Mouse (Mus musculus) CH12.LX (cell line): ENCODE results near the gene Tmem43. TPM values are rescaled to one million over a fixed set of nuclear protein-coding genes. Genes with fewer than 3 reads are reported as not detected.
A peak's percentile ranks its signal among the peaks of the same experiment; 100 is the strongest.

Experiments
- DNase-seq: peaks from one replicate; pipeline ENCODE4 v3.0.0-alpha.2; 2013; ENCODE audit errors: extremely low read depth
- H3K27ac ChIP-seq: 2 replicates; pipeline ENCODE4 v1.5.1; 2012; ENCODE audit warnings: low read depth, mild to moderate bottlenecking, control low read depth, moderate library complexity; ENCODE audit not compliant: insufficient read depth
- H3K27me3 ChIP-seq: replicated peaks from 2 replicates; pipeline ENCODE3; 2012; ENCODE audit warnings: inconsistent platforms
- H3K36me3 ChIP-seq, 2 experiments: replicated peaks in 1 of 2; 2 replicates each; pipeline versions ENCODE3 to v1.6.1; 2012; ENCODE audit warnings: inconsistent platforms in 1 of 2, low read length in 1 of 2, mild to moderate bottlenecking in 1 of 2, mixed read lengths in 1 of 2, moderate library complexity in 1 of 2; ENCODE audit not compliant: control insufficient read depth in 1 of 2, insufficient read depth in 1 of 2
- H3K4me1 ChIP-seq, 2 experiments: 2 replicates each; pipeline ENCODE4 v1.6.1; 2012; ENCODE audit warnings: inconsistent platforms in 1 of 2, moderate library complexity in 1 of 2; ENCODE audit not compliant: insufficient read depth in 2 of 2, control insufficient read depth in 1 of 2
- H3K4me2 ChIP-seq: 2 replicates; pipeline ENCODE4 v1.6.1; 2012; ENCODE audit warnings: low read depth, mild to moderate bottlenecking, control low read depth; ENCODE audit not compliant: poor library complexity, insufficient read depth, severe bottlenecking
- H3K4me3 ChIP-seq, 3 experiments: fragments of 150-350 bp in 1 of 3; sonication (generic) in 1 of 3; replicated peaks in 1 of 3; 2 replicates each; pipeline versions ENCODE3 to v1.5.1; 2011 to 2012; ENCODE audit warnings: low read depth in 2 of 3, low read length in 2 of 3, mild to moderate bottlenecking in 2 of 3, moderate library complexity in 2 of 3, control low read depth in 1 of 3, improper control_type of control experiment in 1 of 3, inconsistent platforms in 1 of 3, mixed read lengths in 1 of 3; ENCODE audit not compliant: poor library complexity in 1 of 3
- H3K79me2 ChIP-seq: replicated peaks from 2 replicates; pipeline ENCODE4 v1.6.1; 2012; ENCODE audit warnings: mild to moderate bottlenecking, moderate library complexity; ENCODE audit not compliant: control insufficient read depth, poor library complexity, insufficient read depth, severe bottlenecking; ENCODE audit errors: extremely low read depth
- H3K9ac ChIP-seq: 2 replicates; pipeline ENCODE4 v1.6.1; 2012; ENCODE audit warnings: low read depth, mild to moderate bottlenecking, control low read depth, moderate library complexity; ENCODE audit not compliant: insufficient read depth
- H3K9me3 ChIP-seq: replicated peaks from 2 replicates; pipeline ENCODE3; 2012; ENCODE audit warnings: low read length, inconsistent platforms, mixed read lengths
- BHLHE40 ChIP-seq: IDR thresholded peaks from 2 replicates; pipeline ENCODE4 v1.6.1; 2011; ENCODE audit warnings: mild to moderate bottlenecking, low read depth, low read length, improper control_type of control experiment
- E2F4 ChIP-seq: IDR thresholded peaks from 2 replicates; pipeline ENCODE4 v1.6.1; 2011; ENCODE audit warnings: low read depth, low read length, improper control_type of control experiment; ENCODE audit not compliant: insufficient replicate concordance
- GABPA ChIP-seq: IDR thresholded peaks from 2 replicates; pipeline ENCODE4 v1.6.1; 2012; ENCODE audit warnings: low read depth, low read length, improper control_type of control experiment, inconsistent platforms; ENCODE audit not compliant: insufficient replicate concordance
- HCFC1 ChIP-seq: IDR thresholded peaks from 2 replicates; pipeline ENCODE4 v1.6.1; 2012; ENCODE audit warnings: low read depth, mild to moderate bottlenecking, inconsistent platforms, low read length, improper control_type of control experiment
- KAT2A ChIP-seq: IDR thresholded peaks from 2 replicates; pipeline ENCODE4 v1.6.1; 2012; ENCODE audit warnings: low read length, improper control_type of control experiment, inconsistent platforms; ENCODE audit not compliant: insufficient replicate concordance
- MAFK ChIP-seq: IDR thresholded peaks from 2 replicates; pipeline ENCODE4 v1.6.1; 2011; ENCODE audit warnings: low read length, improper control_type of control experiment; ENCODE audit not compliant: insufficient replicate concordance
- MAX ChIP-seq: IDR thresholded peaks from 2 replicates; pipeline ENCODE4 v1.6.1; 2011; ENCODE audit warnings: low read length, improper control_type of control experiment
- MAZ ChIP-seq: IDR thresholded peaks from 2 replicates; pipeline ENCODE4 v1.6.1; 2012; ENCODE audit warnings: low read depth, mild to moderate bottlenecking, inconsistent platforms, low read length, improper control_type of control experiment, moderate library complexity
- MEF2A ChIP-seq: IDR thresholded peaks from 2 replicates; pipeline ENCODE4 v1.6.1; 2014; ENCODE audit warnings: low read depth, mild to moderate bottlenecking, inconsistent platforms, low read length, improper control_type of control experiment, borderline replicate concordance
- MYC ChIP-seq: IDR thresholded peaks from 2 replicates; pipeline ENCODE4 v1.6.1; 2011; ENCODE audit warnings: low read depth, mild to moderate bottlenecking, improper control_type of control experiment, low read length
- NELFE ChIP-seq: IDR thresholded peaks from 2 replicates; pipeline ENCODE4 v1.6.1; 2011; ENCODE audit warnings: low read depth, low read length, improper control_type of control experiment
- NRF1 ChIP-seq: IDR thresholded peaks from 2 replicates; pipeline ENCODE4 v1.6.1; 2014; ENCODE audit warnings: low read depth, mild to moderate bottlenecking, inconsistent platforms, low read length, improper control_type of control experiment, moderate library complexity
- POLR2AphosphoS2 ChIP-seq: IDR thresholded peaks from 2 replicates; pipeline ENCODE4 v1.6.1; 2011; ENCODE audit warnings: low read depth, low read length, improper control_type of control experiment
- SIN3A ChIP-seq: IDR thresholded peaks from 2 replicates; pipeline ENCODE4 v1.6.1; 2012; ENCODE audit warnings: low read length, improper control_type of control experiment, inconsistent platforms
- SMC3 ChIP-seq: IDR thresholded peaks from 2 replicates; pipeline ENCODE4 v1.6.1; 2011; ENCODE audit warnings: low read depth, low read length, improper control_type of control experiment
- TBP ChIP-seq: conservative IDR thresholded peaks from 2 replicates; pipeline ENCODE4 v1.6.1; 2011; ENCODE audit warnings: low read depth, low read length, improper control_type of control experiment
- TCF12 ChIP-seq: IDR thresholded peaks from 2 replicates; pipeline ENCODE4 v1.6.1; 2014; ENCODE audit warnings: low read depth, mild to moderate bottlenecking, inconsistent platforms, low read length, improper control_type of control experiment
- UBTF ChIP-seq: IDR thresholded peaks from 2 replicates; pipeline ENCODE4 v1.6.1; 2012; ENCODE audit warnings: low read depth, mild to moderate bottlenecking, inconsistent platforms, low read length, improper control_type of control experiment, moderate library complexity
- USF2 ChIP-seq: conservative IDR thresholded peaks from 2 replicates; pipeline ENCODE4 v1.6.1; 2011; ENCODE audit warnings: low read depth, low read length, improper control_type of control experiment
- ZC3H11A ChIP-seq: IDR thresholded peaks from 2 replicates; pipeline ENCODE4 v1.6.1; 2012; ENCODE audit warnings: low read depth, mild to moderate bottlenecking, inconsistent platforms, low read length, improper control_type of control experiment
- ZNF384 ChIP-seq: IDR thresholded peaks from 2 replicates; pipeline ENCODE4 v1.6.1; 2012; ENCODE audit warnings: low read depth, low read length, improper control_type of control experiment, inconsistent platforms
- dilution Hi-C: fragments of 300-500 bp; cut with MboI; formaldehyde crosslinking; loops from 2 replicates; pipeline ENCODE4 v1.14.3; 2020; ENCODE audit warnings: low sequenced_read_pairs; ENCODE audit not compliant: extremely low pct_unique_long_range_greater_than_20kb, extremely low pct_ligation_motif_present
- in situ Hi-C: fragments of 300-500 bp; cut with MboI; formaldehyde crosslinking; loops from 3 replicates; pipeline ENCODE4 v1.14.3; 2019; ENCODE audit warnings: low sequenced_read_pairs, low pct_ligation_motif_present, low pct_unique_long_range_greater_than_20kb, mixed read lengths
- polyA plus RNA-seq: library from polyadenylated mRNA; unstranded; fragments of >175 nt; gene quantifications from 2 replicates; pipeline ENCODE4 v1.2.1, GENCODE M21; 2012; ENCODE audit warnings: low read depth; ENCODE audit not compliant: insufficient read length
- total RNA-seq, 2 experiments: library from RNA; depleted of rRNA; stranded (reverse); fragments of 300-350 nt in 1 of 2; fragments of >200 nt in 1 of 2; gene quantifications; 2 replicates each; pipeline ENCODE4 v1.2.3; 2012 to 2014

Tmem43 gene
- total and polyA plus RNA-seq, 3 experiments = 19.2 to 29.7 (median 25.0) TPM

DNA sequence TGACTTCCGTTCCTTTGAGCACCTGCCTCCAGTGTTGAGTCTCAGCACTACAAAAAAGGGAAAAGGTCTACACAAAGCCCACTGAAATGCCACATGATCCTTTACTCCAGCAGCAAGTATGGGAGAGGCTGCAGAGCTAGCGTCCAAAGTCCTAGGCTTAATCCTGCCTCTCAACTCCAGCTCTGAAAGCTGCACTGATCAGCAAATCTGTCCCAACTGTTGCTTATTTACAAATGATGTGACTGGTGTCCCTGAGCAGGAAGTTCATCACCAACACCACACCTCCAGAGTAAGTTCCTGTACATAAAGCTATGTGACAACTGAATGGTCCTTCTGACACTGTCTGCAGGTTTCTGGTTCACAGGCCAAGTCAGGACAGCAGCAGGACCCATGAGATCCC lies 7.7 kb upstream of the Tmem43 start:
- no peak for TF ChIP-seq GABPA
- no peak for TF ChIP-seq POLR2AphosphoS2
- TF ChIP-seq NELFE = no peak
- no peak for TF ChIP-seq TBP
- peaks cover 25% of the 10 kb centered on the region for H3K79me2 ChIP-seq
- DNase-seq = no peak
- H3K36me3 ChIP-seq = peaks cover 52 to 80% of the 10 kb centered on the region in 2 experiments
- peaks cover 0 to 24% of the 10 kb centered on the region in 2 experiments; a peak in 2 of 4 replicates for H3K4me1 ChIP-seq
- no peaks in the 10 kb centered on the region for H3K27me3 ChIP-seq
- no peak overlapping the region for H3K4me2 ChIP-seq
- in situ Hi-C loops = no loop called here
- no peak overlapping the region for H3K27ac ChIP-seq
- H3K9me3 ChIP-seq = no peaks in the 10 kb centered on the region
- H3K4me3 ChIP-seq = no peak overlapping the region
- H3K9ac ChIP-seq = no peak overlapping the region
- dilution Hi-C loops = no loop called here

DNA sequence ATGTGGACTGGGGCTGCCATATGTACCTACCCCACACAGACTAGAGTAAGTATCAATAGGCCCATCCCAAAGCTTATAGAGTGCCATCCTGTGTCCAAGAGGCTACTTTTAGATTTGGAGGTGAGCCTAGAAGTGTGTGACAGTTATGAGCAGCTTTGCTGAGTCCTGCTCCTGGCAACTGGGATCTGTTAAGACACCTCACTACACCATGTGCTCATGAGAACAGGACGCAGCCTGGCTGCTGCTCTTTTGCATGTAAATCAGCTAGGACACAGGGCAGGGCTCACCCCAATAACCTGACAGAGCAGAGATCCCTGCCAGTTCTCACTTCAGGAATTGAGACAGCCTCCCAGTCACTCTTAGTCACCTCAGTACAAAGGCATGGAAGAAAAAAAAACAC lies 6.4 kb upstream of the Tmem43 start:
- TF ChIP-seq KAT2A (no peak), ZNF384 (no peak), MYC (no peak), BHLHE40 (no peak), SMC3 (no peak), NRF1 (no peak), SIN3A (no peak), E2F4 (no peak), TBP (no peak), HCFC1 (no peak), NELFE (no peak)
- Histone ChIP-seq H3K4me1 (peaks cover 0 to 31% of the 10 kb centered on the region in 2 experiments; a peak in 2 of 4 replicates), H3K79me2 (peaks cover 39% of the 10 kb centered on the region), H3K27me3 (no peaks in the 10 kb centered on the region), H3K36me3 (peaks cover 52 to 84% of the 10 kb centered on the region in 2 experiments), H3K9me3 (no peaks in the 10 kb centered on the region), H3K27ac (no peak overlapping the region), H3K9ac (no peak overlapping the region), H3K4me2 (no peak overlapping the region), H3K4me3 (no peak overlapping the region)
- in situ Hi-C loops = no loop called here
- DNase-seq = no peak
- dilution Hi-C loops = no loop called here

DNA sequence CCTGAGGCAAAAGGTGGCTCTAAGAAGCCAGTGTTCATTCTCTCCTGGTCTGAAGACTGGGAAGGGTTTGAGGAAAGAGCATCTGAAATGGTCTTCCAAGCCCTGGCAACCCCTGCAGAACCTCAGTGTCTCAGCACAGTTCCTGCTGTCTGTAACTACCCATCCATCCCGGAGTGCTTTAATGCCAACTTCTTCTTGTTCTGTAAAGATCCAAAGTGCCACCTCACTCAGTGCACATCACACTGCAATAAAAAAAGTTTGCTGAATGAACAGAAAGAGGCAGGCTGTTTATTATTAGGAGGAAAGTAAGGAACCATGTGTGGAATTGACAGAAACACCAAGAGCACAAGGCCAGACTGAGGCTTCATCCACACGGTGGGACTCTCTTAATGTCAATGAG lies 2.8 kb upstream of the Tmem43 start:
- in situ Hi-C loops = no loop called here
- Histone ChIP-seq H3K9ac (no peak overlapping the region), H3K4me3 (no peak overlapping the region), H3K4me1 (peaks cover 8 to 48% of the 10 kb centered on the region in 2 experiments), H3K79me2 (peaks cover 49% of the 10 kb centered on the region), H3K27ac (no peak overlapping the region), H3K9me3 (no peaks in the 10 kb centered on the region), H3K36me3 (peaks cover 29 to 60% of the 10 kb centered on the region in 2 experiments), H3K4me2 (peak overlapping the region; percentile 1; the same call in 1 of the 2 replicates), H3K27me3 (no peaks in the 10 kb centered on the region)
- no peak for TF ChIP-seq SMC3
- TF ChIP-seq MAX = no peak
- TF ChIP-seq ZC3H11A = no peak
- TF ChIP-seq MEF2A = no peak
- no peak for TF ChIP-seq UBTF
- no peak for TF ChIP-seq GABPA
- no peak for TF ChIP-seq MAZ
- no peak for TF ChIP-seq USF2
- TF ChIP-seq KAT2A = no peak
- TF ChIP-seq POLR2AphosphoS2 = no peak
- TF ChIP-seq TCF12 = no peak
- no peak for TF ChIP-seq NELFE
- TF ChIP-seq MAFK = no peak
- DNase-seq = no peak
- dilution Hi-C loops = no loop called here
